Mouse (Mus musculus) MEL (cell line): ENCODE results near the gene Scgb1c1. TPM values are rescaled to one million over a fixed set of nuclear protein-coding genes. Genes with fewer than 3 reads are reported as not detected.

Experiments
- DNase-seq: peaks from one replicate; pipeline ENCODE4 v3.0.0; 2011; ENCODE audit warnings: low read depth, low spot score
- H3K27ac ChIP-seq: 2 replicates; pipeline ENCODE4 v1.5.1; 2012; ENCODE audit warnings: low read depth, mild to moderate bottlenecking, control low read depth, low read length, moderate library complexity; ENCODE audit not compliant: control insufficient read depth
- H3K27me3 ChIP-seq, 2 experiments: fragments of 150-350 bp in 1 of 2; sonication (generic) in 1 of 2; 2 replicates each; pipeline ENCODE4 v1.6.1; 2012; ENCODE audit warnings: low read length in 2 of 2, mild to moderate bottlenecking in 2 of 2, improper control_type of control experiment in 1 of 2, moderate library complexity in 1 of 2; ENCODE audit not compliant: insufficient read depth in 2 of 2, control insufficient read depth in 1 of 2
- H3K36me3 ChIP-seq, 2 experiments: 2 replicates each; pipeline ENCODE4 v1.6.1; 2012 to 2014; ENCODE audit warnings: low read length in 2 of 2, improper control_type of control experiment in 1 of 2, inconsistent platforms in 1 of 2, mild to moderate bottlenecking in 1 of 2; ENCODE audit not compliant: insufficient read depth in 2 of 2, control insufficient read depth in 1 of 2
- H3K4me1 ChIP-seq, 2 experiments: fragments of 150-350 bp in 1 of 2; sonication (generic) in 1 of 2; 2 replicates each; pipeline ENCODE4 v1.6.1; 2012; ENCODE audit warnings: low read length in 2 of 2, improper control_type of control experiment in 1 of 2, mild to moderate bottlenecking in 1 of 2; ENCODE audit not compliant: insufficient read depth in 2 of 2, control insufficient read depth in 1 of 2
- H3K4me3 ChIP-seq, 2 experiments: fragments of 150-350 bp in 1 of 2; sonication (generic) in 1 of 2; 2 replicates each; pipeline ENCODE4 v1.5.1; 2012; ENCODE audit warnings: low read depth in 2 of 2, low read length in 2 of 2, mild to moderate bottlenecking in 2 of 2, moderate library complexity in 2 of 2, control low read depth in 1 of 2, improper control_type of control experiment in 1 of 2; ENCODE audit not compliant: control insufficient read depth in 1 of 2, insufficient read depth in 1 of 2
- H3K79me2 ChIP-seq: 2 replicates; pipeline ENCODE4 v1.6.1; 2012; ENCODE audit warnings: mild to moderate bottlenecking, low read length, moderate library complexity; ENCODE audit not compliant: control insufficient read depth, poor library complexity, insufficient read depth
- H3K9ac ChIP-seq: 2 replicates; pipeline ENCODE4 v1.6.1; 2012; ENCODE audit warnings: low read depth, mild to moderate bottlenecking, control low read depth, low read length, moderate library complexity; ENCODE audit not compliant: control insufficient read depth, poor library complexity, severe bottlenecking
- H3K9me3 ChIP-seq: fragments of 150-350 bp; sonication (generic); replicated peaks from 2 replicates; pipeline ENCODE4 v1.6.1; 2012; ENCODE audit warnings: mild to moderate bottlenecking, low read length, improper control_type of control experiment, moderate library complexity; ENCODE audit not compliant: insufficient read depth
- BHLHE40 ChIP-seq: IDR thresholded peaks from 2 replicates; pipeline ENCODE4 v1.6.1; 2012; ENCODE audit warnings: low read depth, mild to moderate bottlenecking, inconsistent platforms, low read length, improper control_type of control experiment, borderline replicate concordance
- E2F4 ChIP-seq: IDR thresholded peaks from 2 replicates; pipeline ENCODE4 v1.6.1; 2011; ENCODE audit warnings: low read depth, low read length, improper control_type of control experiment, borderline replicate concordance
- ELF1 ChIP-seq: IDR thresholded peaks from 2 replicates; pipeline ENCODE4 v1.6.1; 2014; ENCODE audit warnings: low read depth, mild to moderate bottlenecking, inconsistent platforms, low read length, improper control_type of control experiment, moderate library complexity
- EP300 ChIP-seq, 2 experiments: IDR thresholded peaks; 2 replicates each; pipeline ENCODE4 v1.6.1; 2011; ENCODE audit warnings: improper control_type of control experiment in 2 of 2, low read length in 2 of 2, low read depth in 1 of 2, mild to moderate bottlenecking in 1 of 2
- GABPA ChIP-seq: IDR thresholded peaks from 2 replicates; pipeline ENCODE4 v1.6.1; 2012; ENCODE audit warnings: low read depth, mild to moderate bottlenecking, inconsistent platforms, low read length, improper control_type of control experiment, moderate library complexity
- HCFC1 ChIP-seq: IDR thresholded peaks from 2 replicates; pipeline ENCODE4 v1.6.1; 2012; ENCODE audit warnings: low read depth, mild to moderate bottlenecking, inconsistent platforms, low read length, improper control_type of control experiment, moderate library complexity
- KAT2A ChIP-seq: conservative IDR thresholded peaks from 2 replicates; pipeline ENCODE4 v1.6.1; 2012; ENCODE audit warnings: low read depth, low read length, improper control_type of control experiment, inconsistent platforms
- MAFK ChIP-seq: IDR thresholded peaks from 2 replicates; pipeline ENCODE4 v1.6.1; 2011; ENCODE audit warnings: low read depth, mild to moderate bottlenecking, low read length, improper control_type of control experiment, borderline replicate concordance
- MAZ ChIP-seq: IDR thresholded peaks from 2 replicates; pipeline ENCODE4 v1.6.1; 2012; ENCODE audit warnings: low read depth, mild to moderate bottlenecking, inconsistent platforms, low read length, improper control_type of control experiment
- POLR2AphosphoS2 ChIP-seq: IDR thresholded peaks from 2 replicates; pipeline ENCODE4 v1.6.1; 2011; ENCODE audit warnings: low read length, improper control_type of control experiment
- POLR2AphosphoS5 ChIP-seq: IDR thresholded peaks from 2 replicates; pipeline ENCODE4 v1.6.1; 2012; ENCODE audit warnings: low read depth, borderline replicate concordance, mild to moderate bottlenecking, inconsistent platforms, low read length, moderate library complexity, mixed read lengths
- RAD21 ChIP-seq: IDR thresholded peaks from 2 replicates; pipeline ENCODE4 v1.6.1; 2011; ENCODE audit warnings: mild to moderate bottlenecking, low read depth, low read length, improper control_type of control experiment
- TBP ChIP-seq: IDR thresholded peaks from 2 replicates; pipeline ENCODE4 v1.8.0; 2011; ENCODE audit warnings: low read depth, low read length, improper control_type of control experiment
- UBTF ChIP-seq: IDR thresholded peaks from 2 replicates; pipeline ENCODE4 v1.6.1; 2012; ENCODE audit warnings: low read depth, mild to moderate bottlenecking, inconsistent platforms, low read length, improper control_type of control experiment, moderate library complexity, borderline replicate concordance; ENCODE audit not compliant: insufficient read depth
- USF1 ChIP-seq: IDR thresholded peaks from 2 replicates; pipeline ENCODE4 v1.6.1; 2014; ENCODE audit warnings: low read depth, mild to moderate bottlenecking, inconsistent platforms, low read length, improper control_type of control experiment, moderate library complexity
- USF2 ChIP-seq, 2 experiments: IDR thresholded peaks; 2 replicates each; pipeline ENCODE4 v1.6.1; 2011 to 2012; ENCODE audit warnings: improper control_type of control experiment in 2 of 2, low read length in 2 of 2, borderline replicate concordance in 1 of 2, inconsistent platforms in 1 of 2, low read depth in 1 of 2, mild to moderate bottlenecking in 1 of 2; ENCODE audit not compliant: insufficient read depth in 1 of 2
- ZC3H11A ChIP-seq: IDR thresholded peaks from 2 replicates; pipeline ENCODE4 v1.6.1; 2012; ENCODE audit warnings: low read depth, mild to moderate bottlenecking, inconsistent platforms, low read length, improper control_type of control experiment
- ZKSCAN1 ChIP-seq: IDR thresholded peaks from 2 replicates; pipeline ENCODE4 v1.6.1; 2012; ENCODE audit warnings: low read depth, mild to moderate bottlenecking, inconsistent platforms, low read length, improper control_type of control experiment, moderate library complexity
- ZMIZ1 ChIP-seq: IDR thresholded peaks from 2 replicates; pipeline ENCODE4 v1.6.1; 2012; ENCODE audit warnings: low read depth, mild to moderate bottlenecking, inconsistent platforms, low read length, improper control_type of control experiment, moderate library complexity
- ZNF384 ChIP-seq: IDR thresholded peaks from 2 replicates; pipeline ENCODE4 v1.6.1; 2012; ENCODE audit warnings: low read depth, mild to moderate bottlenecking, inconsistent platforms, low read length, improper control_type of control experiment
- polyA plus RNA-seq, 2 experiments: library from polyadenylated mRNA; stranded (reverse) in 1 of 2; unstranded in 1 of 2; fragments of >175 nt in 1 of 2; fragments of >200 nt in 1 of 2; gene quantifications; 2 replicates each; pipeline versions ENCODE4 v1.2.1 to v1.2.4; 2012; ENCODE audit warnings: low replicate concordance in 2 of 2, low read depth in 1 of 2; ENCODE audit not compliant: insufficient read length in 2 of 2, insufficient read depth in 1 of 2, missing spikeins in 1 of 2
- total RNA-seq: library from RNA; depleted of rRNA; stranded (reverse); fragments of 300-350 nt; gene quantifications from 2 replicates; pipeline ENCODE4 v1.2.3, GENCODE M21; 2012

Gene Scgb1c1
- total and polyA plus RNA-seq, 3 experiments: not detected

GRCm38 (mm10) chr7:140851916-140852315 lies 6.6 kb downstream of the Scgb1c1 start:
- no peak overlapping the region for H3K27ac ChIP-seq
- no peak for TF ChIP-seq MAFK
- TF ChIP-seq BHLHE40: no peak
- no peak for TF ChIP-seq KAT2A
- TF ChIP-seq TBP: no peak
- no peak for TF ChIP-seq UBTF
- no peak for TF ChIP-seq ZKSCAN1
- no peak for TF ChIP-seq HCFC1
- no peak for TF ChIP-seq POLR2AphosphoS5
- TF ChIP-seq RAD21: no peak
- TF ChIP-seq USF1: no peak
- TF ChIP-seq ZNF384: no peak
- TF ChIP-seq ZMIZ1: no peak
- no peak for TF ChIP-seq ELF1
- no peak for TF ChIP-seq MAZ
- no peak for TF ChIP-seq POLR2AphosphoS2
- TF ChIP-seq GABPA: no peak
- no peak for TF ChIP-seq EP300 (IDR thresholded peaks at IDR 0.05; ENCODE audit: low read depth in 1 of 2, low read length in 2 of 2)
- TF ChIP-seq ZC3H11A: no peak
- no peak for DNase-seq
- peaks cover 0 to 8% of the 10 kb centered on the region in 2 experiments; a peak in 2 of 4 replicates for H3K4me1 ChIP-seq
- no peak overlapping the region for H3K4me3 ChIP-seq
- H3K36me3 ChIP-seq: no peaks in the 10 kb centered on the region
- H3K9me3 ChIP-seq: no peaks in the 10 kb centered on the region
- no peak overlapping the region for H3K9ac ChIP-seq
- H3K79me2 ChIP-seq: peaks cover 18% of the 10 kb centered on the region
- H3K27me3 ChIP-seq: no peaks in the 10 kb centered on the region

- no peak overlapping the region for H3K4me3 ChIP-seq
- H3K9me3 ChIP-seq: no peaks in the 10 kb centered on the region
- TF ChIP-seq E2F4 (no peak), USF2 (IDR thresholded peaks at IDR 0.05; ENCODE audit: borderline replicate concordance in 1 of 2, insufficient read depth in 1 of 2, low read depth in 1 of 2, low read length in 2 of 2) (no peak)
- H3K27ac ChIP-seq: no peak overlapping the region
- H3K4me1 ChIP-seq: peaks cover 2 to 14% of the 10 kb centered on the region in 2 experiments; a peak in 3 of 4 replicates
- H3K9ac ChIP-seq: no peak overlapping the region
- H3K79me2 ChIP-seq: peaks cover 28% of the 10 kb centered on the region
- H3K36me3 ChIP-seq: peaks cover 0 to 4% of the 10 kb centered on the region in 2 experiments; a peak in 2 of 4 replicates
- no peak for DNase-seq
- H3K27me3 ChIP-seq: no peaks in the 10 kb centered on the region
Measured at GRCm38 (mm10) chr7:140853386-140853785, 8.0 kb downstream of the Scgb1c1 start.
